Mouse (Mus musculus) heart, adult 2 months (tissue): ENCODE results near the gene Serpinf1. TPM values are rescaled to one million over a fixed set of nuclear protein-coding genes. Genes with fewer than 3 reads are reported as not detected.

Experiments used
- DNase-seq, 2 experiments: peaks; one replicate each; pipeline ENCODE4 v3.0.0; 2021
- H3K27ac ChIP-seq: fragments of 200-600 bp; 2 replicates; pipeline ENCODE4 v1.8.1; 2022
- H3K27me3 ChIP-seq: fragments of 200-500 bp; 2 replicates; pipeline ENCODE4 v1.6.1; 2012; ENCODE audit warnings: mild to moderate bottlenecking, low read length, inconsistent platforms, mixed read lengths; ENCODE audit not compliant: control insufficient read depth, insufficient read depth
- H3K36me3 ChIP-seq: fragments of 200-500 bp; 2 replicates; pipeline ENCODE4 v1.6.1; 2012; ENCODE audit warnings: low read length, inconsistent platforms; ENCODE audit not compliant: control insufficient read depth, insufficient read depth
- H3K4me1 ChIP-seq: fragments of 200-500 bp; 2 replicates; pipeline ENCODE4 v1.6.1; 2011; ENCODE audit warnings: low read length; ENCODE audit not compliant: control insufficient read depth, insufficient read depth
- H3K4me3 ChIP-seq: fragments of 200-600 bp; 2 replicates; pipeline ENCODE4 v1.8.1; 2022
- H3K79me2 ChIP-seq: fragments of 200-500 bp; replicated peaks from 2 replicates; pipeline ENCODE4 v1.6.1; 2012; ENCODE audit warnings: mild to moderate bottlenecking, inconsistent platforms, low read length, moderate library complexity, mixed read lengths; ENCODE audit not compliant: control insufficient read depth, insufficient read depth
- H3K9ac ChIP-seq: fragments of 200-500 bp; 2 replicates; pipeline ENCODE4 v1.6.1; 2012; ENCODE audit warnings: low read depth, mild to moderate bottlenecking, control low read depth, inconsistent platforms, low read length, mixed read lengths
- CTCF ChIP-seq: fragments of 200-600 bp; IDR thresholded peaks from 2 replicates; pipeline ENCODE4 v1.8.1; 2022; ENCODE audit warnings: antibody characterized with exemption, mild to moderate bottlenecking, moderate library complexity
- EP300 ChIP-seq: fragments of 200-500 bp; IDR thresholded peaks from 2 replicates; pipeline ENCODE4 v1.6.1; 2011; ENCODE audit warnings: low read depth, low read length, control low read depth; ENCODE audit not compliant: insufficient read depth
- POLR2A ChIP-seq: fragments of 200-500 bp; IDR thresholded peaks from 2 replicates; pipeline ENCODE4 v1.6.1; 2011; ENCODE audit warnings: mild to moderate bottlenecking, low read depth, low read length, control low read depth; ENCODE audit not compliant: insufficient read depth
- WGBS: fragments of 180-500 bp; shearing (Covaris S2); methylation state at CpG from one replicate; pipeline ENCODE4 v1.1.7; 2018; 5-methylcytosine and 5-hydroxymethylcytosine counted together
- intact Hi-C: fragments of 180-260 bp; cut with DNase I; formaldehyde crosslinking; loops from one replicate; pipeline ENCODE4 v1.15.1; 2025
- polyA plus RNA-seq: library from polyadenylated mRNA; depleted of rRNA; stranded (reverse); fragments of >200 nt; gene quantifications from 2 replicates; pipeline ENCODE4 v1.2.3, GENCODE M21; 2012
- total RNA-seq, 2 experiments: library from RNA; stranded (reverse); gene quantifications; 2 replicates each; pipeline ENCODE4 v1.2.3; 2021

The Serpinf1 gene
- total and polyA plus RNA-seq, 3 experiments = 17.4 to 84.5 (median 28.5) TPM

DNA sequence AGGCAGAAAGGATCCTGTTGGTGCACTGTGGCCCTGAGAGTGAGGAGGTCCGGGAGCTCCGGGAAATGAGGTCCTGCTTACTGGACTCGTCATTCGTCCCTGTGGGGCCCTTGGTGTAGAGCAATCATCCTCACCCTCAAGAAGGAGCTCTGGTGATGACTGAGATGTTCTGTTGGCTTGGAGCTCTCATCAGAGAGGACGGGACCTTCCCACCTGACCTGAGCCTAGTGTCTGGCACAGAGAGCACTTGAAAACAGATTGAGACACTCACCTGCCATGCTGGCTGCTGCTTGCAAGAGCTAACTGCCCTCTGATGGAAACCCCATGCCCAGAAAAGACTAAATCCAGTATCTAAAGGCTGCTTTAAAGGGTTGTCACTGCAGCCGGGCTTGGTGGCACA is 17.7 kb downstream of the Serpinf1 start:
- 88% methylated on average over 6 of the region's 6 CpGs for WGBS
- Histone ChIP-seq H3K79me2 (no peaks in the 10 kb centered on the region), H3K27ac (no peak overlapping the region)

DNA sequence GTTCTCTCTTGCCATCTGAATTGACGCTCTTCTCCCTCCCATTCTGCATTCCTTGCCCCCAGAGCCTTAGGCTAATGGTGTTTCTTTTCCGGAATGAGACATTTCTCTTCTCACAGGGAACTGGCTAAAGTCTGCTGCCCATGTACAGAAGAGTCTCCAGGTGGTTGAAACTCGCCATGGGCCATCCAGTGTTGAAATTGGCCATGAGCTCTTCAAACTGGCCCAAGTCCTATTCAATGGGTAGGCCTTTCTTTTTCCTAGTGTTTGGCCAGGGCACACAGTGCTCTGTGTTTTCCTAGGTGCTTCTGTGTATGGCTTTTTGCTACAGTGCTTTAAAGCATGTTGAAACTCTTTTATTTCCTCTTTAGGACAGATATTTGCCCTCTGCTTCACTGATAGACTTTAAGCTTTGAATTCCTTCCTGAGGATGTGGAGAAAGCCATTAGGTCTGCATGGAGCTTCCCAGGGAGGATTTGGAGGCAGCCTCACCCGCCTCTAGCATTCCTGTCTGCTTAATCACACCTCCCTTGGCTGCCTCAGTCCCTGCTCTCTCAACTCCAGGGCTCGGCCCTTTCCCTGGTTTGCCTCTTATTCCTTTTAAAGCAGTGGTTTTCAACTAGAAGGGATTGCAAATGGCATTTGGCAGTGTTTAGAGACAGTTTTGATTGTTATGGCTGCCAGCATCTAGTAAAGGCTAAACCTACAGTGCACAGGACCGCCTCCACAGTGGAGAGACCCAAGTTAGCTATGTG is 19.0 kb downstream of the Serpinf1 start:
- no peaks in the 10 kb centered on the region for H3K36me3 ChIP-seq
- peak overlapping the region; percentile 72 for H3K27ac ChIP-seq
- no peaks in the 10 kb centered on the region for H3K27me3 ChIP-seq
- no peak for TF ChIP-seq EP300
- TF ChIP-seq POLR2A = no peak
- TF ChIP-seq CTCF = no peak
- H3K79me2 ChIP-seq = no peaks in the 10 kb centered on the region
- no peak overlapping the region for H3K4me3 ChIP-seq
- DNase-seq = peak; percentile 33 to 67
- WGBS = 54% methylated on average over 6 of the region's 6 CpGs
- H3K9ac ChIP-seq = no peak overlapping the region
- intact Hi-C loops = loop anchor here (5.0 to 10.0 kb wide), 3 partner anchors 109 to 209 kb away; partner anchors contain the start of genes Dph1, Rilp, Rtn4rl1 and Scarf1
- H3K4me1 ChIP-seq = peaks cover 5% of the 10 kb centered on the region

More for the DNA sequence above, 17.7 kb downstream of the Serpinf1 start:
- intact Hi-C loops = loop anchor here (5.0 to 10.0 kb wide), 3 partner anchors 108 to 210 kb away; partner anchors contain the start of genes Dph1, Rilp, Rtn4rl1 and Scarf1
- Histone ChIP-seq H3K27me3 (no peaks in the 10 kb centered on the region), H3K36me3 (no peaks in the 10 kb centered on the region), H3K9ac (no peak overlapping the region), H3K4me3 (no peak overlapping the region), H3K4me1 (peaks cover 5% of the 10 kb centered on the region)
- DNase-seq = no peak
- TF ChIP-seq EP300 (no peak), POLR2A (no peak), CTCF (no peak)

DNA sequence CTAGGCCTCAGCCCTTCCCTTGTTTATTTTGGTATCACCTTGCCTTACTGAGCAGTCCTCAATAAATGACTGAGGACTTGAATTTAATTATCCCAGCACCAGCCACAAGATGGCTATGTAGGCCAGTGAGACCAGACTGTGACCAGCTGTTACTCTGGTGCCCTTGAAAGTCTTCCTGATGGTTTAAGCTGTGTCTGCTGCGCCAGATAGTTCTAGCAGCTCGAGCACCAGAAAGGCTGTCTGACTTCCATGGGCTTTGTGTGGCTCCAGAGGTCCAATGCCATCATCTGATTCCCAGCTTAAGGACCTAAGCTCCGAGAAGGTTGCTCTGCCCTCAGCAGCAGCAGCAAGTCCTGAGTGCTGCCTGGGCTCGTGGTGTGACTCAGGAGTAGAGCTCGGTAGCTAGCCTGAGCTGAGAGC is 20.2 kb downstream of the Serpinf1 start:
- H3K4me3 ChIP-seq = no peak overlapping the region
- peaks cover 5% of the 10 kb centered on the region for H3K4me1 ChIP-seq
- peak overlapping the region; percentile 72 for H3K27ac ChIP-seq
- peak; percentile 79 for TF ChIP-seq CTCF
- TF ChIP-seq EP300 = peak; percentile 90
- no peak for TF ChIP-seq POLR2A
- no peaks in the 10 kb centered on the region for H3K27me3 ChIP-seq
- peak; percentile 45 to 59 for DNase-seq
- 39% methylated on average over 5 of the region's 5 CpGs for WGBS
- intact Hi-C loops = loop anchor here (5.0 to 10.0 kb wide), 3 partner anchors 110 to 207 kb away; partner anchors contain the start of genes Dph1, Rilp, Rtn4rl1 and Scarf1
- H3K9ac ChIP-seq = peak overlapping the region; percentile 59
- no peaks in the 10 kb centered on the region for H3K36me3 ChIP-seq
- H3K79me2 ChIP-seq = no peaks in the 10 kb centered on the region

DNA sequence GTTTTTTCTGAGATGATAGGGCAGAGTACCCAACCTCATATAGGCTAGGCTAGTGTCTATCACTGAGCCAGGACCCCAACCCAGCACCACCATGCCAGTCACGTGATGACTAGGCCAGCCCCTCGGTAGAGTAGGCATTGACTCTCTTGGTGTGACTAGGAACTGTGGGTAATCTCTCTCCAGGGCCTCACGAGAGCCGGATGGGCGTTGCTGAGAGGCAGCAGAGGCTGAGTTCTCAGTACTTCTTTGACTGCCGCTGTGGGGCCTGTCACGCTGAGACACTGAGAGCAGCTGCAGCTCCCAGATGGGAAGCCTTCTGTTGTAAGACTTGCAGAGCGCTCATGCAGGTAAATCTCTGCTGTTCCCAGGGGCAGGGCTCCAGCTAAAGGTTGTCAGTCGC is 22.4 kb downstream of the Serpinf1 start:
- intact Hi-C loops = loop anchor here (5.0 to 10.0 kb wide), 3 partner anchors 112 to 205 kb away; partner anchors contain the start of genes Dph1, Rilp, Rtn4rl1 and Scarf1
- H3K27ac ChIP-seq = no peak overlapping the region
- no peak overlapping the region for H3K9ac ChIP-seq

DNA sequence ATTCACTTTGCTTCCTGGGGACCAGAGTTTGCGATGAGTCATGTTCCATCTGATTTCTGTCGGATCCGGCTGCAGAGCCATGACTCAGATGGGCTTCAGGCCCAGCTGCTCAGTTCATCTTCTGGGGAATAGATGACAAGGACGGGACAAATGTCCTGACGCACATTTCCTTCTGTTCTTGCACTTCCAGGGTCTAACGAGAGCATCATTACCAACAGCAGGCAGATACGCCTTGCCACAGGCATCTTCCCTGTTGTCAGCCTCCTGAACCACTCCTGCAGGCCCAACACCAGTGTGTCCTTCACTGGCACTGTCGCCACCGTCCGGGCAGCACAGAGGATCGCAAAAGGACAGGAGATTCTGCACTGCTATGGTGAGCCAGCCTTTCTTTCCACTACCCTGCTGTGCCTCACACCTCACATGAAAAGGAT is 23.1 kb downstream of the Serpinf1 start:
- no peaks in the 10 kb centered on the region for H3K79me2 ChIP-seq
- H3K4me1 ChIP-seq = peaks cover 5% of the 10 kb centered on the region
- no peak for DNase-seq
- H3K9ac ChIP-seq = no peak overlapping the region
- intact Hi-C loops = no loop called here
- no peaks in the 10 kb centered on the region for H3K36me3 ChIP-seq
- H3K27ac ChIP-seq = no peak overlapping the region
- TF ChIP-seq CTCF = no peak
- no peak for TF ChIP-seq POLR2A
- TF ChIP-seq EP300 = no peak
- no peaks in the 10 kb centered on the region for H3K27me3 ChIP-seq
- 71% methylated on average over 11 of the region's 11 CpGs for WGBS
- no peak overlapping the region for H3K4me3 ChIP-seq

More for the DNA sequence above, 22.4 kb downstream of the Serpinf1 start:
- WGBS = 71% methylated on average over 9 of the region's 9 CpGs
- no peak for DNase-seq
- Histone ChIP-seq H3K4me1 (peaks cover 5% of the 10 kb centered on the region), H3K4me3 (no peak overlapping the region), H3K79me2 (no peaks in the 10 kb centered on the region), H3K27me3 (no peaks in the 10 kb centered on the region), H3K36me3 (no peaks in the 10 kb centered on the region)
- TF ChIP-seq EP300 (no peak), CTCF (no peak), POLR2A (no peak)

DNA sequence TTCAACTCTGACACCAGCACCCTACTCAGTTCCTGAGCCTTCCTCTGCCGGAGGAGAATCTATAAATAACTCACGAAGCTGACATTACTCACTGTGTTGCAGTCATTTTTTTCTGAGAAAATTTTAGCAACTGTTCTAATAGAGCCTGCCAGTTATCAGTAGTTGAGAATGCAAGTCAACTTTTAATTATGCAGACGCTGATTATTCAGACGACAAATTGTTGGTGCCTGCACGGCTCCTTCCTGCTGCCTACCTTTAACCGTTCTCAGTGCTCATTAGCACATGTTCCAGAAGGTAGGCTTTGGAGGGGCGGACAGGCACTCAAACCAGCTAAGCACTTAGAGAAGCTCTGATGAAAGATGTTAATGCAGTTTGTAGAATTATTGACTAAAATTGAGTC is 25.0 kb downstream of the Serpinf1 start:
- Histone ChIP-seq H3K4me3 (no peak overlapping the region), H3K79me2 (no peaks in the 10 kb centered on the region), H3K9ac (no peak overlapping the region), H3K4me1 (peaks cover 2% of the 10 kb centered on the region), H3K36me3 (no peaks in the 10 kb centered on the region), H3K27ac (no peak overlapping the region), H3K27me3 (no peaks in the 10 kb centered on the region)
- TF ChIP-seq EP300 (no peak), CTCF (no peak), POLR2A (no peak)
- no peak for DNase-seq
- intact Hi-C loops = no loop called here
- 38% methylated on average over 7 of the region's 7 CpGs for WGBS
